Mouse (Mus musculus) heart, adult 2 months (tissue): ENCODE data around the gene Prickle2. TPM values are rescaled to one million over a fixed set of nuclear protein-coding genes. Genes with fewer than 3 reads are reported as not detected.

ENCODE experiments used
- DNase-seq, 2 experiments: peaks; one replicate each; pipeline ENCODE4 v3.0.0; 2021
- H3K27ac ChIP-seq: fragments of 200-600 bp; 2 replicates; pipeline ENCODE4 v1.8.1; 2022
- H3K27me3 ChIP-seq: fragments of 200-500 bp; 2 replicates; pipeline ENCODE4 v1.6.1; 2012; ENCODE audit warnings: mild to moderate bottlenecking, low read length, inconsistent platforms, mixed read lengths; ENCODE audit not compliant: control insufficient read depth, insufficient read depth
- H3K36me3 ChIP-seq: fragments of 200-500 bp; 2 replicates; pipeline ENCODE4 v1.6.1; 2012; ENCODE audit warnings: low read length, inconsistent platforms; ENCODE audit not compliant: control insufficient read depth, insufficient read depth
- H3K4me1 ChIP-seq: fragments of 200-500 bp; 2 replicates; pipeline ENCODE4 v1.6.1; 2011; ENCODE audit warnings: low read length; ENCODE audit not compliant: control insufficient read depth, insufficient read depth
- H3K4me3 ChIP-seq: fragments of 200-600 bp; 2 replicates; pipeline ENCODE4 v1.8.1; 2022
- H3K79me2 ChIP-seq: fragments of 200-500 bp; replicated peaks from 2 replicates; pipeline ENCODE4 v1.6.1; 2012; ENCODE audit warnings: mild to moderate bottlenecking, inconsistent platforms, low read length, moderate library complexity, mixed read lengths; ENCODE audit not compliant: control insufficient read depth, insufficient read depth
- H3K9ac ChIP-seq: fragments of 200-500 bp; 2 replicates; pipeline ENCODE4 v1.6.1; 2012; ENCODE audit warnings: low read depth, mild to moderate bottlenecking, control low read depth, inconsistent platforms, low read length, mixed read lengths
- CTCF ChIP-seq: fragments of 200-600 bp; IDR thresholded peaks from 2 replicates; pipeline ENCODE4 v1.8.1; 2022; ENCODE audit warnings: antibody characterized with exemption, mild to moderate bottlenecking, moderate library complexity
- EP300 ChIP-seq: fragments of 200-500 bp; IDR thresholded peaks from 2 replicates; pipeline ENCODE4 v1.6.1; 2011; ENCODE audit warnings: low read depth, low read length, control low read depth; ENCODE audit not compliant: insufficient read depth
- POLR2A ChIP-seq: fragments of 200-500 bp; IDR thresholded peaks from 2 replicates; pipeline ENCODE4 v1.6.1; 2011; ENCODE audit warnings: mild to moderate bottlenecking, low read depth, low read length, control low read depth; ENCODE audit not compliant: insufficient read depth
- WGBS: fragments of 180-500 bp; shearing (Covaris S2); methylation state at CpG from one replicate; pipeline ENCODE4 v1.1.7; 2018; 5-methylcytosine and 5-hydroxymethylcytosine counted together
- intact Hi-C: fragments of 180-260 bp; cut with DNase I; formaldehyde crosslinking; loops from one replicate; pipeline ENCODE4 v1.15.1; 2025
- polyA plus RNA-seq: library from polyadenylated mRNA; depleted of rRNA; stranded (reverse); fragments of >200 nt; gene quantifications from 2 replicates; pipeline ENCODE4 v1.2.3, GENCODE M21; 2012
- total RNA-seq, 2 experiments: library from RNA; stranded (reverse); gene quantifications; 2 replicates each; pipeline ENCODE4 v1.2.3; 2021

The Prickle2 gene
- total and polyA plus RNA-seq, 3 experiments, result 2.3 to 6.1 (median 4.9) TPM

DNA sequence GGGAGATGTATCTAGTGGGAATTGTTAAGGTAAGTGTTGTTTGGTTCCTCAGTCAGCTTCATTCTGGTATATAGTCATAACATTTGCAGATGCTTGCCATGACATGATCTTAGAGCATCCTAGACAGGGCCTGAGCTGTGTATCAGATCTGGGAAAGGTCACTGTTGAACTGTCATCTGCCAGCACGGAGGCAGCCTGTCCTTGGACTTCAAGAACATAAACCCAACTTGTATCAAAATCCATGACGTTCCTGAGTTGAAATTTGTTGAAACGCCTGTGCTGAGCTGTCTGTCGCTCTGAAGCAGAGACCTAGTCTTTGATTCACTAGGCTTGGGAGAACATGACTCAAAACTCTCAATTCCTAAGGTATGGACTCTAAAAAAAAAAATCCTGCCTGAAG is 8.8 kb upstream of the Prickle2 start:
- no peaks in the 10 kb centered on the region for H3K27me3 ChIP-seq
- intact Hi-C loops, result no loop called here
- no peak for TF ChIP-seq CTCF
- TF ChIP-seq EP300, result no peak
- no peak for TF ChIP-seq POLR2A
- no peaks in the 10 kb centered on the region for H3K79me2 ChIP-seq
- H3K4me3 ChIP-seq, result no peak overlapping the region
- no peak overlapping the region for H3K9ac ChIP-seq
- H3K36me3 ChIP-seq, result no peaks in the 10 kb centered on the region
- H3K27ac ChIP-seq, result no peak overlapping the region
- DNase-seq, result no peak
- no peaks in the 10 kb centered on the region for H3K4me1 ChIP-seq
- 79% methylated on average over 4 of the region's 4 CpGs for WGBS

DNA sequence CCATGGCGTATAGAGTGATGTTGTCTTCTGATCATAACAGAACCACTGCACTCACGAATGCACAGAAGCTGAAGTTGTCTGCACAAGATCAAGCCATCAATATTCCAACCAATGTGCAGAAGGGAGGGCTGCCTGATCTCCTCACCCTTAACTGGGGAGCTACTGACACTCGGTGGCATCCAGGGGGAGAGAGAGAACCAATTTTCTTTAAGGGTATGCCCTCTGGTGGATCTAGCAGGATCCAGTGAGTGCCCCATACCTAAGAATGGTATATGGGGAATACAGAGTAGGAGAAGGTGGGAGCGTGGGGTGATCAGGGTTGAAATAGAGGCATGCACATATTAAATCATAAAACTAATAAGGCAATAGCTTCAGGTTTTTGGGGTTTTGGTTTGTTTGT is 2.2 kb upstream of the Prickle2 start:
- Histone ChIP-seq H3K9ac (no peak overlapping the region), H3K4me1 (0 out of 2 replicates have a peak, but pooled peaks cover 2% of the 10 kb centered on the region), H3K79me2 (no peaks in the 10 kb centered on the region), H3K36me3 (no peaks in the 10 kb centered on the region), H3K4me3 (no peak overlapping the region), H3K27ac (no peak overlapping the region), H3K27me3 (no peaks in the 10 kb centered on the region)
- TF ChIP-seq CTCF, result no peak
- TF ChIP-seq EP300, result no peak
- no peak for TF ChIP-seq POLR2A
- WGBS, result 65% methylated on average over 4 of the region's 4 CpGs
- intact Hi-C loops, result no loop called here
- no peak for DNase-seq

DNA sequence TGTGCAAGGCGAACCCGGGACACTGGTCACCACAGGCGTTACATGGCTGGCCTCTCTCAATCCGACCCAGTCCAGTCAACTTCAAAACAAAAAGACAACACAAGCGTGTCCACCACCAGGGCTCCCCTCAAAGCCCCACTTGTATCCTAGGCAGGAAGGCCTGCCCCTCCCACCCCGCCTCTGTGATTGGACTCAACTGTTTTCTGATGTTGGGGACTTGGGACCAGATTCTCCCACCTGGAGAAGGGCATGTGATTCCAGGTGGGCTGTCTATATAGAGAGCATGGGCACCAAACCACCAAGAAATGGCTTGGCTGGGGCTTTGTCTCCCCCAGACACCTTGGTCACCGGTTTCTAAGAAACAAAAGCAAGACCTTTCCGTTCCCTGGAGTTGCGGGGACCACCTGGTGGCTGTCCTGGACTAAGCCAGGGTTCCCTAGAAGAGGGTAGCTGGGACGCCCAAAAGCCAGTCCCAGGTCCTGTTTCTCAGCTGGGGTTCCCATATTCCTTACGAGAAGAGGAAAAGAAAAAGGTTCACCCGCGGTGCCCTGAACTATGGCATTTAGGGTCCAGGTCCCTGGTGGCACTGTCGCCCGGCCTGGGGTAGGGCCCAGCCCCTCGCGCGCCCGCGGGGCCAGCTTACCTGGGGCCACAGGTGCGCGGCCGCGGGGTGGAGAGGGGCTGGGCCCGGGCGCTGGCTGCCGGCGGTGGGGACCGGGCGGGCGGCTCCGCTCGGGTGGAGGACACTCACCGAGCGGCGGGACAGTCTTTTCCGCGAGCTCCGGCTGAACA is 406 bp downstream of the Prickle2 start:
- TF ChIP-seq CTCF (0 out of 2 replicates have a peak, but pooled peaks have one; percentile 2), POLR2A (no peak)
- intact Hi-C loops, result no loop called here
- Histone ChIP-seq H3K4me3 (peak overlapping the region; percentile 64), H3K27ac (peak overlapping the region; percentile 33; the same call in 1 of the 2 replicates), H3K4me1 (0 out of 2 replicates have a peak, but pooled peaks cover 2% of the 10 kb centered on the region), H3K27me3 (no peaks in the 10 kb centered on the region), H3K36me3 (no peaks in the 10 kb centered on the region), H3K79me2 (no peaks in the 10 kb centered on the region), H3K9ac (peak overlapping the region; percentile 54)
- DNase-seq, result peak in 1 of 2 experiments; percentile 31
- 7% methylated on average over 39 of the region's 39 CpGs for WGBS

DNA sequence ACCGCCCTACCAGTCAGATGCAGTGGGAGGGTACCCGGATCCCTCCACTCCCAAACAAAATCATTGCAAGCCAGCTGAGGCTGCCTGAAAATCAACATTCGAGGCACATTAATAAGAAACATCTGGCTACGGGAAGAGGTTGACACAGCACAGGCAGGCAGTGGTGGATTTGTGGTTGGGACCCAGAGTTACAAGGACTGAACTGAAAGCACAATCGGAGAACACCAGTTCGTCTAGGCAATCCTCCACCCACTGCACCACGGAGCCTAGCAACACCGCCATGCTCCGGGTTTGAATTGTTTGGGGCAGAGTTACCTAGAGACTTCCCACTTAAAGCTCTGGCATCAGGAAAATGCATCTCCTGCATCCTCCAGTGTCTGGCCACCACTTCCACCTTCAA is 1.1 kb downstream of the Prickle2 start:
- no peak for DNase-seq

DNA sequence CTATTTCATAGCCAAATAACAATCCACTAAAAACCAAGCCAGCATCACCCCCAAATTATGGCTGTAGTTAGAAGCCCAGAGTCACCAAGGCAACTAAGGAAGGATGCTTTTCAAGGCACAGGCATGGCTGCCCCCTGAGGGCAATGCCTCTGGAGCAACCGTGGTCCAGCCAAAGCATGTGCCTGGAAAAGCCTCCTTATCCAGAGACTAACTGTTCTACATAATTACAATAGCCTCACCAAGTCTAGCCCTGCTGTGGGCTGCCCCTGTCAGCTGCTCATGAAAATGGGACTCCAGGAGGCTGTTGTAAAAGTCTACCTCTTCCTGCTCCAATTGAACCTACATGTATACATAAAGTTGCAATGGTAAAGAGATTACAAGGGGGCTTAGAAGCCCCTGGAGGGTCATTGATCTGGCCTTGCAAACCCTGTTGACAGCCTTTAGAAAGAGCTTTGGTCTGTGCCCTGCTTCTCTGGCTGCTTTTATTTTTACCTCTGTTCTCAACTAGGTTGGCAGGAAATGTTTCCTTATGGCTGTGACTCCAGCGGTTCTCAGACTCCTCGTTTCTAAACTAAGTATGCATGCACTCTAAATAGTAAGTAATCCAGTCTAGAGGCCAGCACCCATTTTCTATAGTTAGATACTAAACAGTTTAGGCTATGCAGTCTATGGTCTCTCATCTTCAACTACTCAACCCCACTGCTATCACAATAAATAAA is 6.3 kb downstream of the Prickle2 start:
- WGBS, result 36% methylated on average over 3 of the region's 3 CpGs
- Histone ChIP-seq H3K4me1 (no peaks in the 10 kb centered on the region), H3K79me2 (no peaks in the 10 kb centered on the region), H3K27ac (no peak overlapping the region), H3K9ac (no peak overlapping the region), H3K36me3 (no peaks in the 10 kb centered on the region), H3K4me3 (no peak overlapping the region), H3K27me3 (no peaks in the 10 kb centered on the region)
- intact Hi-C loops, result no loop called here
- no peak for DNase-seq
- TF ChIP-seq CTCF (no peak), EP300 (no peak), POLR2A (no peak)

More for the DNA sequence above, 1.1 kb downstream of the Prickle2 start:
- Histone ChIP-seq H3K9ac (no peak overlapping the region), H3K27ac (no peak overlapping the region), H3K4me3 (no peak overlapping the region), H3K36me3 (no peaks in the 10 kb centered on the region), H3K4me1 (0 out of 2 replicates have a peak, but pooled peaks cover 2% of the 10 kb centered on the region), H3K79me2 (no peaks in the 10 kb centered on the region), H3K27me3 (no peaks in the 10 kb centered on the region)
- intact Hi-C loops, result no loop called here
- WGBS, result 34% methylated on average over 9 of the region's 9 CpGs
- TF ChIP-seq CTCF (no peak), POLR2A (no peak), EP300 (no peak)

DNA sequence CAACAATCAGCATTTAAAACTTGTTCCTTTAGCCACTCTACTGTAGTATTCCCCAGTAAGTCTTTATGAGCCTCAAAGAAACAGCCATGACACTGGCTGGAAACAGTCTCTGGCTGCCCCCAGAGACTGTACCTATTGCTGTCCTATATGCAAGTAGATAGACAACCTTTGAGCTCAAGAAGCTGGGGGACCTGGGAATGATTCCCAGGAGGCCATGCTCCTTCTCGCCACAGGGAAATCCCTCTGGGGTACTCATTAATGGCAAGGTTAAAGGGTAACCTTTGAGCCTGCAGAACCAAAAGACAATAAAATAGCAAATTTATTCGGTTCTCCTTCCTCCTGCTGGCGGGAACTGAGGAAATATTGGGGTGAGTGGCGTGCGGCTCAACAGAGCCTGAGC is 8.1 kb downstream of the Prickle2 start:
- Histone ChIP-seq H3K4me3 (no peak overlapping the region), H3K79me2 (no peaks in the 10 kb centered on the region), H3K27ac (no peak overlapping the region), H3K27me3 (no peaks in the 10 kb centered on the region), H3K36me3 (no peaks in the 10 kb centered on the region), H3K9ac (no peak overlapping the region), H3K4me1 (no peaks in the 10 kb centered on the region)
- TF ChIP-seq POLR2A (no peak), CTCF (no peak), EP300 (no peak)
- WGBS, result 85% methylated on average over 5 of the region's 5 CpGs
- no peak for DNase-seq
- intact Hi-C loops, result no loop called here
